Mouse (Mus musculus): ENCODE measurements around the gene Trpm1.

Gene Trpm1

GRCm38 (mm10) chr7:64234310-64234820, 80.7 kb downstream of the Trpm1 start:
- DNase-seq (ENCODE audit: low spot score): no peak

- no peak for DNase-seq (ENCODE audit: low spot score)
These were observed 82.9 kb downstream of the Trpm1 start for GRCm38 (mm10) chr7:64236521-64236920.

GRCm38 (mm10) chr7:64237747-64238146, 84.1 kb downstream of the Trpm1 start:
- no peak for DNase-seq (ENCODE audit: low spot score)

- no peak for DNase-seq (ENCODE audit: low spot score)
These were observed 84.9 kb downstream of the Trpm1 start for GRCm38 (mm10) chr7:64238410-64239086.

DNA sequence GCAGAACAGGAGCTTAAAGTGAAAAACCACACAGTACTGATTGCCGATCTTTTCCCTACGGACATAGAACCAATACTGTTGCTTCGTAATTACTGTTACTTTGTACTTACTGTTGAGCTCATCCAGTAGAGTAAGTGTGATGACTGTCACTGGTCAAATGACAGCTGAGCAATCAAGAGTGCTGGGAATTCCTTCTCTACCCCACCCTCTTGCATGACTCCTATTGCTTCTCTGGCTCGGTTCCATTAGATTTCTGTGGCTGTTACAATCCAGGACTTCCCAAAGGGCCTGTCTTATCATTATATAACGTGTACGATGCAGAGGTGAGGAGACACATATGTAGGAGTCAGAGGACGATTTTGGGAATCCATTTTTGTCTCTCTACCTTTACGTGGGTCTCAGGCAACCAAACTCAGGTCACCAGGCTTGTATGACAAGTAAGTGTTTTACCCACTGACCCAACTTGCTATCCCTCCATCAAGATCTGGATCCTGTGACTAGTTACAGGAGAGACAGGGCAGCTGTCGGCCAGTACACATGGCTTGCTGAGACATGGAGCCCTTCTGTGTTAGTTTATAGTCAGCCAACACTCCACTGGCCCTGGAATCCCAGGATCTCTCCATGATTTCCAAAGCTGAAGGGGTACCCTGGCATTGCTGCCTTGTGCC, 85.6 kb downstream of the Trpm1 start:
- no peak for DNase-seq (ENCODE audit: low spot score)

DNA sequence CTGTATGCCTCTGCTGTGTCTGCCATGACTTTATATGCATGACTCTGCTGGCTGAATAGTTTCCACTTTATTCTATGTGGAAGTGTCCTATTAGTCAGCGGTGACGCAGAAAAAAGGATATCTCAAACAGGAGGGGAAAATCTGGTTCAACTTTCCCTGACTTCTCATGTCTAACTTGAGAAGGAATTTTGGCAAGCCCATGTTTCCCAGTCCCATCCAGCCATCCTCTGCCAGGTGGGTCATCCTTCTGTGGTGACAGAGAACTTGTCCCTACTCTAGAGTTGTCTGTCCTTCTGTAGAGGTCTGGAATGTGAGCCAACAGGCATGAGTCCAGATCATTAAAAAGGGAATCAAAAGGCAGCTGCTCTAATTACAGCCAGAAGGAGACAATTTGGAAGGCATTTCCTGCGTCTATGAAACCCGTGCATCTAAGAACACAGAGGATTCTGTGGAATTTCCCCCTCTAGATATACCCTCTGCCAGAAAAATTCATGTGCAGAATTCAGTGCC, 86.2 kb downstream of the Trpm1 start:
- no peak for DNase-seq (ENCODE audit: low spot score)

- no peak for DNase-seq (ENCODE audit: low spot score)
These were observed 88.8 kb downstream of the Trpm1 start for GRCm38 (mm10) chr7:64242424-64242823.

DNA sequence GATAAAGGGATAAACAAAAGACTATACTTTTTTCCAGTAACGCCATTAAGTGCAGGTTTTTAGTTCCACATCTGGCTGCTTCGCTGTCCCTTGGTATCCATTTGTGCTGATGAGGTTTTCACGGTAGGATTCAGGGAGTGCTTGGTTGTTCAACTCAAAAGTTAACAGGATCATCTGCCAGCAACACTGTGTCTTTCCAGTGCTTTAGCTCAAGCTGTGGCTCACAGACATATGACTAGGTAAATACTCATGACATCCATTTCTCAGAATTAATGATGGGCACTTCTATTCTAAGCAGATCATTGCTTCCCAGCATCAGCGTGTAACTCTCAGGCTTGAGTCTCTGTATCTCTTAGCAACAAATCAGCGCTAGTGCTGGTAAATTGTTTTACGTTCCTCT, 90.7 kb downstream of the Trpm1 start:
- no peak for DNase-seq (ENCODE audit: low spot score)

DNA sequence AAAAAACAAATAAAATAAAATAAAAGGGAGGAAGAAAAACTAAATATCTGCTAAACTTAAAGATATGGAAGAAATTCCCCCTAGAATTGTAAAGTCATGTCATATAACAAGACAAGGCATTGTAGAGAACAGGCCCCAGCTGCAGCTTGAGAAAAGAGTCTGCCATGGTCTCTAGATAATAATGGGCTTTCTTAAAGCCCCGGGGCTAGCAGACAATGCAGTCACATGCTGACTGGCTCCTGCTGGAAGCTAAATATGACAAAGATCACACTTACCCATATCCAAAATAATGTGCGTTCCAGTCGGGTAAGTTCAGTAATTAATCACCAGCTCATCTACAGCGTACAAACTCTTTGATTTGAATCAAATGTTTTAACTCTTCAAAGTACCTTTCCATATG, 93.1 kb downstream of the Trpm1 start:
- no peak for DNase-seq (ENCODE audit: low spot score)

- no peak for DNase-seq (ENCODE audit: low spot score)
These were observed 94.7 kb downstream of the Trpm1 start for GRCm38 (mm10) chr7:64248352-64248751.

DNA sequence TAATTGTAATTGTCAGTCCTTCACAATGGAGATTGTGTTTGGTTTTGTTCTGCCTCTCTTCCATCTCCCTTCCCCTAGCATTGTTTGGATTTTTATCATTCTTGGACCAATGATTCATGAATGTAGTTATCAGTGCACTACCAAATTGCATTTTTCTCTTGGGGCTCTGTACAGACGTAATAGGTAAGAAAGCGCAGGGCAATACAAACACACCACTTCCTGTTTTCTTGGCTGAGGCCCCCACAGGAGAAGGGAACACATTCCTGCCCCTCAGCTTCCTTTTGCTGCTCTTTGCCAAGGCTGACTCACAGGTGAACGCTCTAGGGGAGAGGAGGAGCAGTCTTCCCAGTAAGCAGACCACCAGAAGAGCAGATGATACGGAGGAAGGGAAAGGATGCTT, 96.1 kb downstream of the Trpm1 start:
- DNase-seq (ENCODE audit: low spot score): no peak

DNA sequence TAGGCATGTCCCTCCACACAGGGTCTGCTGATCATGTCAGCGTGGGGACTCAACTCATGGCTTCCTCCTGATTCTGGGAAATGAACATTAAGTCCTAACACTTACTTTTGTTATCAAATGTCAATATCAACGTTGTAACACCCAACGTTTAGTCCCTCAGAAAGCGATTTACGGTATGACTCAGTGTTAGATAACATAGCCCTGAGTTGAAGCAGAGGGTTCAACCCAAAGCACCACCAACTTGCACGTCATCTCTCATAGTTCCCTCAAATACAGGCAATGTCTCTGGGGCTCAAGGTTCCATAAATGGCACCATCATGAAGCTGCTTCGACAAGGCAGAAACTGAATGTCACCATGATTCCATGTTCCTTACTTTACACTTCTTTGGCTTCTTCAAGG, 96.8 kb downstream of the Trpm1 start:
- DNase-seq (ENCODE audit: low spot score): no peak

DNA sequence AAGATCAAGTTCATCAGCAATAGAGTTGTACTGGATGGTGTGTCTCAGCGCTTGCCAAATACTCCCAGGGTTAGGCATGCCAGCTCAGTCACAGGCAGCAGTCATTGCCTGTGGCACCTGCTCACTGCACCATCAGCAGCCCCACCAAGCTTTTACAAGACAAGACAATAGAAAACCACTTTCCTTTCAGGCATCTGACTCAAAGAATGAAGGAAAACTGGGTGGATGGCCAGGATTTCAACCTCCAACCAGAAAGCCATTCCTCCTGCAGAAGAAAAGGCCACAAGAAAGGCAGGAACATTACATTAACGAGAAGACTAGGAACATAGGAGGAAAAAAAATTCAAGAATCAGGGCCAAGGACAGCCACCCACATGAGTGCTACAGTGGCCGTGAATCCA, 100.1 kb downstream of the Trpm1 start:
- DNase-seq (ENCODE audit: low spot score): no peak

- DNase-seq (ENCODE audit: low spot score): no peak
These were observed 112.1 kb downstream of the Trpm1 start for GRCm38 (mm10) chr7:64265502-64266279.

DNA sequence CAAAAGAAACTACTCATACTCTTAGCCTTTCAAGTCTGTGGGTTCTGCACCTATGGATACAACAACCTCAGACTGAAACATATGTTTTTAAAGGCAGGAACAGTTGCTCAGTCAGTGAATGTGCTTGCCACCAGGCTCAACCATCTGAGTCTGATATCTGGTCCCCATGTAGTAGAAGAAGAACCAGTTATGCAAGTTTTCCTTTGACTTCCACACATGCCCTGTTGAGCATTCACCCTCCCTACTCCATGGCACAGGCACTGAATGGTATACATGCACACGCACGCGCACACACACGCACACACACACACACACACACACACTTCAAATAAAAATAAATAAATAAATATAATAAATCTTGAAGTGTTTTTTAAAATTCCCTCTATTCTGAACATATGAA, 113.0 kb downstream of the Trpm1 start:
- DNase-seq (ENCODE audit: low spot score): no peak

DNA sequence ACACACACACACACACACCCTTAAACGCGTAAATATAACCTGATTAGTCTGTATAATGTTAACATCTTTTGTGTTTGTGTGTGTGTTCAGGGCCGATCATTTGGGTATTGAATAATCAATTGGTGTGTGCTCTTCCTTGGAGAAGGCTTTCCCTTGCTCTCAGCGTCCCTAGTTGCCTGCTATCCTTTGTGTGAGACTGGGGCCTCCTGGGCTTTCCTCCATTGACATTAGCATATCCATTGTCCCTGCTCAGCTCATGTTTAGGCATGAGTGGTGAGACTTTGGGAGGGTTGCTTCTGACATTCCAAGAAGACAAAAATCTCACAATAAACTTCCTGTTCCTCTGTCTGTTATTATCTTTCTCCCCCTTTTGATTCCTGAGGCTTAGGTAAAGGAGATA, 118.3 kb downstream of the Trpm1 start:
- no peak for DNase-seq (ENCODE audit: low spot score)

DNA sequence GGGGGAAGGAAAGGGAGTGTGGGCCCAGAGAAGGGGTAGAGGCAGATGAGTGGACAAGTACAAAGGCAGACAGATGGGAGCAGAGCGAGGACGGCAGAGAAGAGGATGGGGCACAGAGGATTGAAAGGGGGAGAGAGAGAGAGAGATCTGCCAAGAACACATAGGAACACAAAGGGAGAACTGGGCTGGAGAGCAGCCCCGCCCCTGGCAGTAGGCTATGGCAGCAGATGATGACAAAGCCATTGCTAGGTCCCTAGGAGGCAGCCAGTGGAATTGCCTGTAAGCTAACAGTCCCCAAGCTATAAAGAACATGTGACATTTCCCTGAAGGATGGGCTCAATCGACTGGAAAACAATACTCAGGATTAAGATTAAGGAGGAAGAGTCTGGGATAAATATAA, 121.9 kb downstream of the Trpm1 start:
- DNase-seq (ENCODE audit: low spot score): no peak

DNA sequence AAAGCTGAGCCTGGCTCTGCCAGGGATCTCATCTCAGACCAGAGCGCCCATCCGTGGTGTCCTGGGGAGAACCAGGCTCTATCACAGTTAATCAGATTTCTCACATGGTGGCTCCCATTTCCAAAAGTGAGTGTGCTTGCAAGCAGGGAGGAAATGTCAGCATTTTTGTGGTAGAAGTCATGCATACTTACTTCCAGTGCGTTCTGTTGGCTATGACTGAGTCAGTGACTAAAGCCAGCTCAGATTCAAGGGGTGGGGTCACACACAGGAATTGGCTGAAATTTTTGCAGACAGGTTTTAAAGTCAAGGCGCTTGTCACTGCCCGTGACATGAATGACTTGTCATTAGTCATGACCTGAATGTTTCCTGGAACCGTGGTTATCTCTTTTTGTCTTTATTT, 123.3 kb downstream of the Trpm1 start:
- no peak for DNase-seq (ENCODE audit: low spot score)

DNA sequence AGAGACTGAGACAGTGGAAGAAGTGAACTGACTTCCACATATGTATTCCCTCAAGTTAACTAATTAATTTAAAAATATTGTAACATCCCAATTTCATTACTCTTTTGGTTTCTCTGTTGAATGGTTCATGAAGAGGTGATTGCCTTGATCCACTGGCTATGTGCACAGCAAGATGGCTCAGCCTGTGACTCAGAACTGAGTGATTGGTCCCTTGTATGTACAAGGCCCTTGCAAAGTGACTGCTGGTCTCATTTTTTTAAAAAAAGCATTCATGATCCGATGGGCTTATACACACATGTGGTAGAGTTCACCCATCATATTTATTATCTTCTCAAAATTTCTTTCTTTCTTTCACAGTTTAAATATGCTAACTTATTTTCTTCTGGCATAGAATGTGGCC, 124.9 kb downstream of the Trpm1 start:
- no peak for DNase-seq (ENCODE audit: low spot score)

GRCm38 (mm10) chr7:64279548-64279947, 125.9 kb downstream of the Trpm1 start:
- DNase-seq (ENCODE audit: low spot score): no peak

DNA sequence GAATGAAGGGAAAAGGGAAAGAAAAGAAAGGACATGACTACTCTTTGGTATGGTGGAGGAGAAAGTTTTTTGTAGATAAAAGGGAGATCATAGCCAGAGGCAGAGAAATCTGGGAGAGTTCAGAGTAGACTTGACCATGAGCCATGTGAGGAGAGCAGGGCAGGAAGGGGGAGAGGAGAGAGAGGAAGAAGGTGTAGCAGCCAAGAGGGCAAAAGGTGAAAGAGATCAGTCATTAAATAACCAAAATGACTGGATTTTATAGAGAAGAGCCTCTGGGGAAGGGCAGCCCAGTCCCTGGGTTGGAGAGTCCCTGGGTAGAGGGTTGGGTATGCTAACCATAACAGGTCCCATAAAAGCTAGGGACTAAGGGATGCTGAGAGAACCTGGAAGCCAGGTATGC, 132.9 kb downstream of the Trpm1 start:
- no peak for DNase-seq (ENCODE audit: low spot score)

GRCm38 (mm10) chr7:64287414-64288091, 133.9 kb downstream of the Trpm1 start, which contains the start of gene Mtmr10:
TSS of gene Mtmr10 (plus strand) at chr7:64287653.
- DNase-seq (ENCODE audit: low spot score): peak; percentile 96
